Mouse (Mus musculus) hindbrain, embryonic 12.5 days (tissue): Measurements from ENCODE around the gene Ppp2r1b. TPM values are rescaled to one million over a fixed set of nuclear protein-coding genes. Genes with fewer than 3 reads are reported as not detected.

Source experiments
- ATAC-seq: fragments of 200-750 bp; cut with Nextera tagmentation; 2 replicates; pipeline ENCODE4 v1.8.0; 2017; ENCODE audit warnings: moderate TSS enrichment; ENCODE audit not compliant: low FRiP score
- H3K27ac ChIP-seq: fragments of 300-500 bp; sonication (generic); 2 replicates; pipeline ENCODE4 v1.5.1; 2016; ENCODE audit warnings: mild to moderate bottlenecking
- H3K27me3 ChIP-seq: fragments of 300-500 bp; sonication (generic); 2 replicates; pipeline ENCODE4 v1.6.1; 2016; ENCODE audit warnings: mild to moderate bottlenecking
- H3K36me3 ChIP-seq: fragments of 300-500 bp; sonication (generic); 2 replicates; pipeline ENCODE4 v1.6.1; 2016; ENCODE audit warnings: mild to moderate bottlenecking
- H3K4me1 ChIP-seq: fragments of 300-500 bp; sonication (generic); 2 replicates; pipeline ENCODE4 v1.6.1; 2016
- H3K4me2 ChIP-seq: fragments of 300-500 bp; sonication (generic); replicated peaks from 2 replicates; pipeline ENCODE4 v1.6.1; 2016; ENCODE audit warnings: mild to moderate bottlenecking
- H3K4me3 ChIP-seq: fragments of 300-500 bp; sonication (generic); 2 replicates; pipeline ENCODE4 v1.5.1; 2016; ENCODE audit warnings: mild to moderate bottlenecking
- H3K9ac ChIP-seq: fragments of 300-500 bp; sonication (generic); 2 replicates; pipeline ENCODE4 v1.6.1; 2016; ENCODE audit warnings: mild to moderate bottlenecking, moderate library complexity
- H3K9me3 ChIP-seq: fragments of 300-500 bp; sonication (generic); replicated peaks from 2 replicates; pipeline ENCODE4 v1.6.1; 2016; ENCODE audit warnings: mild to moderate bottlenecking
- WGBS: fragments of 180-500 bp; shearing (Covaris S2); methylation state at CpG from one replicate; pipeline ENCODE4 v1.1.7; 2016; 5-methylcytosine and 5-hydroxymethylcytosine counted together
- polyA plus RNA-seq: library from polyadenylated mRNA; unstranded; fragments of >200 nt; fragmentation: Nextera tagmentation; extraction: Ambion mirVana; gene quantifications from 2 replicates; pipeline ENCODE4 v1.2.1, GENCODE M21; 2016

The Ppp2r1b gene
- polyA plus RNA-seq, 1 experiment from 2014 or later = 90.5 TPM

DNA sequence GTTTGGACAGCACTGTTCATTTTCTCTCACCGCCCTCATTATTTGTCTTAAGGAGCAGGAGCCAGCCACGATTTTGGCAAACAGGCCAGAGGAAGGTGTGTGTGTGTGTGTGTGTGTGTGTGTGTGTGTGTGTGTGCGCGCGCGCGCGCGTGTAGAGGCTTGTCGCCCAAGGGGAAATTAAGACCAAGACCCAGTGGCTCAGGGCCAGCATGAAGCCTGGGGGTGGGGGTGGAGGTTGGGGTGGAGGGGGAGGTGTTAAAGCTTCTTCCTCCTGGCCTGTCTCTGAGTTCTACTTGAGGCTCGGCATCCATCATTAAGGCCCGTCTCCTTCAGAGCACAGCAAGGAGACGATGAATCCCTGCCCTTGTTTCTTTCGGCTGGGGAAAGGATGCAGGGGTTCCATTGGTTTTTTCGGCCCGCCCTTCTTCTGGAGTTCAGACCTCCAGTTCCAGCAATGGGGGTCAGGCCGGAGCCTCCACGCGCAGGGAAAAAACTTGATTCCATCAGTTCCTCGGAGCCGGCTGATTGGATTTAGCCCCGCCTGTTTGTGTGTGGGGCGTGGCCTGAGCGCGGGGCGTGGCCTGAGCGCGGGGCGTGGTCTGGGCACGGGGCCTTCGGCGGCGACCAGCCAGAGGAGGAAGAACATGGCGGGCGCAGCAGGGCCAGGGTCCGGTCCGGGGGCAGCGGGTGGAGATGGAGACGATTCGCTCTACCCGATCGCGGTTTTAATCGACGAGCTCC lies 11.4 kb downstream of the Ppp2r1b start:
- Histone ChIP-seq H3K4me3 (peak overlapping the region; percentile 71), H3K36me3 (peaks cover 23% of the 10 kb centered on the region), H3K4me1 (peaks cover 18% of the 10 kb centered on the region), H3K9me3 (no peaks in the 10 kb centered on the region), H3K9ac (peak overlapping the region; percentile 83), H3K27ac (peak overlapping the region; percentile 65), H3K4me2 (peak overlapping the region; percentile 64), H3K27me3 (no peaks in the 10 kb centered on the region)
- peak; percentile 94 for ATAC-seq
- under 1% methylated on average over 37 of the region's 45 CpGs for WGBS

DNA sequence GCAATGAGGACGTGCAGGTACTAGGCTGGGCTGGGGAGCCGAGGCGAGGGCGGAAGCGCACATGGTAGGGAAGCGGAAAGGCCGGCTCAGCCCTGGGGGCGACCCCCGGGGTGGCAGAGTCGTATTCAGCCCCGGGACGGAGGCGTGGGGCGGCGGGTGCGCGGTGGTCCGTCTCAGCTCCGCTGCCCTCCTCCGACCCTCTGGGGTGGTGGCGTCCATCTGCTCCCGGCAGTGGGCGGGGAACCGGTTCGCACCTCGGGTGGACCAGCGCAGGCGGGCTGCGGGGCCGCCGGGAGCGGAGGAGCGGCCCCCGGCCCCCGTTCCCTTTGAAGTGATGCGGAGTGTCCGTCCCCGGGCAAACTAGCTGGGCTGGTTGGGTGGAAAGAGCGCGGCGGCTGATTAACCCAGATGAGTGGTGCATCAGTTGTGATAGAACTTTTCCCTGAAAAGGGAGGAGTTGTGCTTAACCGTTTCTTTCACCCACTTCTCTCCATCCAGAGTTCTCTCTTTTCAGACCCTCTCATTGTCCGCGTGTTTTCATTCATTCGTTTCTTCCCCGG lies 12.1 kb downstream of the Ppp2r1b start:
- Histone ChIP-seq H3K4me1 (peaks cover 18% of the 10 kb centered on the region), H3K4me2 (peak overlapping the region; percentile 64), H3K27ac (peak overlapping the region; percentile 65), H3K27me3 (no peaks in the 10 kb centered on the region), H3K4me3 (peak overlapping the region; percentile 71), H3K9me3 (no peaks in the 10 kb centered on the region), H3K9ac (peak overlapping the region; percentile 83), H3K36me3 (peaks cover 30% of the 10 kb centered on the region)
- 0% methylated on average over 46 of the region's 46 CpGs for WGBS
- ATAC-seq = peak; percentile 81

DNA sequence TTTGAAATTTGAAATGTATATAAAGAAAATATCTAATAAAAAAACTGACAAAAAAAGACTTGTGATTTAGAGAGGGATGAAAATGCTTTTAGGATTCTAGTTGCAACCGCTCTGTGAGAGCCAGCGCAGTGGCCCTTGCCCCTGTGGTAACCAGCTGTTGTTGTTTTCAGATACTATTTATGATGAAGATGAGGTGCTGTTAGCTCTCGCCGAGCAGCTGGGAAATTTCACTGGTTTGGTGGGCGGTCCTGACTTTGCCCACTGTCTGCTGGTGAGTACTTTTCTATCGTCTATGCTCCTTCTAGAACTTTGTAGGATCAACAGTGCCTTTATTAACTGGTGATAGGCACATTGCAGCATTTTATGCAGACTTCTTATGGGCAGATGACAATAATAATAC lies 13.6 kb downstream of the Ppp2r1b start:
- H3K4me2 ChIP-seq = no peak overlapping the region
- peaks cover 43% of the 10 kb centered on the region for H3K36me3 ChIP-seq
- H3K4me1 ChIP-seq = peaks cover 15% of the 10 kb centered on the region
- 90% methylated on average over 6 of the region's 6 CpGs for WGBS
- no peak overlapping the region for H3K9ac ChIP-seq
- no peaks in the 10 kb centered on the region for H3K27me3 ChIP-seq
- H3K4me3 ChIP-seq = no peak overlapping the region
- ATAC-seq = no peak
- H3K9me3 ChIP-seq = no peaks in the 10 kb centered on the region
- H3K27ac ChIP-seq = no peak overlapping the region

GRCm38 (mm10) chr9:50861119-50861839 lies 16.2 kb downstream of the Ppp2r1b start:
- Histone ChIP-seq H3K9me3 (no peaks in the 10 kb centered on the region), H3K36me3 (peaks cover 64% of the 10 kb centered on the region), H3K4me2 (no peak overlapping the region), H3K9ac (no peak overlapping the region), H3K27ac (no peak overlapping the region), H3K4me1 (peaks cover 10% of the 10 kb centered on the region), H3K4me3 (no peak overlapping the region), H3K27me3 (no peaks in the 10 kb centered on the region)
- no peak for ATAC-seq
- 95% methylated on average over 18 of the region's 18 CpGs for WGBS

DNA sequence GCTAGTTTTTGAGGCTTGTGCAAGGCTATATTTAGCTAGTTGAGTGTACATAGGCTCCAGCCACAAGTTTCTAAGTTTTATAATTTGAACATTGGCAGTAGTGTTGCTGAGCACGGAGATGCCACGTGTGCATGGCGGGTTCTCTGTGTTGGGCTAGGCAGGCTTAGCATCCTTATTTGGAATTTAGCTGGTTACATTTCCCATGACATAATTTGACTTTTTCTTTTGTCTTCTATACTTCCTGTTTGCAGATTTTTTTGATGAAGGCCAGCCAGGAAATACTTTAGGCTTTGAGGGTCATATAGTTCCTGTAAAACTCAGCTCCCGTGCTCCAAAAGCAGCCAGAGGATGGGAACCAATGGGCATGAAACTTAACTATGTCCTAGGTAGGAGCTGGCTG lies 18.7 kb downstream of the Ppp2r1b start:
- 94% methylated on average over 4 of the region's 4 CpGs for WGBS
- no peak overlapping the region for H3K4me3 ChIP-seq
- no peak for ATAC-seq
- no peaks in the 10 kb centered on the region for H3K9me3 ChIP-seq
- no peaks in the 10 kb centered on the region for H3K4me1 ChIP-seq
- H3K4me2 ChIP-seq = no peak overlapping the region
- no peak overlapping the region for H3K9ac ChIP-seq
- no peak overlapping the region for H3K27ac ChIP-seq
- H3K36me3 ChIP-seq = peaks cover 90% of the 10 kb centered on the region
- H3K27me3 ChIP-seq = no peaks in the 10 kb centered on the region

GRCm38 (mm10) chr9:50864877-50865276 lies 19.8 kb downstream of the Ppp2r1b start:
- Histone ChIP-seq H3K36me3 (peaks cover 90% of the 10 kb centered on the region), H3K27me3 (no peaks in the 10 kb centered on the region), H3K27ac (no peak overlapping the region), H3K4me3 (no peak overlapping the region), H3K4me1 (no peaks in the 10 kb centered on the region), H3K9ac (no peak overlapping the region), H3K9me3 (no peaks in the 10 kb centered on the region), H3K4me2 (no peak overlapping the region)
- no peak for ATAC-seq
- 94% methylated on average over 5 of the region's 5 CpGs for WGBS

- ATAC-seq = no peak
- H3K4me3 ChIP-seq = no peak overlapping the region
- no peak overlapping the region for H3K9ac ChIP-seq
- no peak overlapping the region for H3K27ac ChIP-seq
- no peaks in the 10 kb centered on the region for H3K27me3 ChIP-seq
- H3K36me3 ChIP-seq = peaks cover 90% of the 10 kb centered on the region
- 91% methylated on average over 8 of the region's 8 CpGs for WGBS
- no peaks in the 10 kb centered on the region for H3K9me3 ChIP-seq
- H3K4me2 ChIP-seq = no peak overlapping the region
- H3K4me1 ChIP-seq = no peaks in the 10 kb centered on the region
Observed at GRCm38 (mm10) chr9:50865803-50866202, 20.7 kb downstream of the Ppp2r1b start.

GRCm38 (mm10) chr9:50867015-50867414 lies 21.9 kb downstream of the Ppp2r1b start:
- no peak for ATAC-seq
- Histone ChIP-seq H3K4me1 (no peaks in the 10 kb centered on the region), H3K4me3 (no peak overlapping the region), H3K9ac (no peak overlapping the region), H3K36me3 (peaks cover 83% of the 10 kb centered on the region), H3K4me2 (no peak overlapping the region), H3K27ac (no peak overlapping the region), H3K27me3 (no peaks in the 10 kb centered on the region), H3K9me3 (no peaks in the 10 kb centered on the region)
- WGBS = 94% methylated on average over 6 of the region's 6 CpGs

GRCm38 (mm10) chr9:50868182-50868581 lies 23.1 kb downstream of the Ppp2r1b start:
- Histone ChIP-seq H3K27ac (no peak overlapping the region), H3K27me3 (no peaks in the 10 kb centered on the region), H3K4me1 (no peaks in the 10 kb centered on the region), H3K4me3 (no peak overlapping the region), H3K9ac (no peak overlapping the region), H3K4me2 (no peak overlapping the region), H3K36me3 (peaks cover 78% of the 10 kb centered on the region), H3K9me3 (no peaks in the 10 kb centered on the region)
- ATAC-seq = no peak
- WGBS = 88% methylated on average over 2 of the region's 2 CpGs

GRCm38 (mm10) chr9:50873210-50873609 lies 28.1 kb downstream of the Ppp2r1b start:
- WGBS = 96% methylated on average over 9 of the region's 9 CpGs
- H3K4me2 ChIP-seq = no peak overlapping the region
- no peak for ATAC-seq
- no peak overlapping the region for H3K4me3 ChIP-seq
- no peaks in the 10 kb centered on the region for H3K27me3 ChIP-seq
- H3K36me3 ChIP-seq = peaks cover 78% of the 10 kb centered on the region
- no peaks in the 10 kb centered on the region for H3K9me3 ChIP-seq
- H3K9ac ChIP-seq = no peak overlapping the region
- no peak overlapping the region for H3K27ac ChIP-seq
- no peaks in the 10 kb centered on the region for H3K4me1 ChIP-seq

- H3K4me1 ChIP-seq = no peaks in the 10 kb centered on the region
- no peaks in the 10 kb centered on the region for H3K9me3 ChIP-seq
- H3K4me3 ChIP-seq = no peak overlapping the region
- no peak overlapping the region for H3K4me2 ChIP-seq
- H3K27ac ChIP-seq = no peak overlapping the region
- H3K27me3 ChIP-seq = no peaks in the 10 kb centered on the region
- H3K36me3 ChIP-seq = peaks cover 75% of the 10 kb centered on the region
- H3K9ac ChIP-seq = no peak overlapping the region
- WGBS = 86% methylated on average over 6 of the region's 6 CpGs
- no peak for ATAC-seq
Observed at GRCm38 (mm10) chr9:50874031-50874430, 28.9 kb downstream of the Ppp2r1b start.

GRCm38 (mm10) chr9:50875470-50875869 lies 30.4 kb downstream of the Ppp2r1b start:
- no peak for ATAC-seq
- peaks cover 78% of the 10 kb centered on the region for H3K36me3 ChIP-seq
- 96% methylated on average over 4 of the region's 4 CpGs for WGBS

More at GRCm38 (mm10) chr9:50875470-50875869, 30.4 kb downstream of the Ppp2r1b start:
- Histone ChIP-seq H3K4me1 (no peaks in the 10 kb centered on the region), H3K27ac (no peak overlapping the region), H3K9me3 (no peaks in the 10 kb centered on the region), H3K4me3 (no peak overlapping the region), H3K9ac (no peak overlapping the region), H3K4me2 (no peak overlapping the region), H3K27me3 (no peaks in the 10 kb centered on the region)
